In the genomic region with DNA sequence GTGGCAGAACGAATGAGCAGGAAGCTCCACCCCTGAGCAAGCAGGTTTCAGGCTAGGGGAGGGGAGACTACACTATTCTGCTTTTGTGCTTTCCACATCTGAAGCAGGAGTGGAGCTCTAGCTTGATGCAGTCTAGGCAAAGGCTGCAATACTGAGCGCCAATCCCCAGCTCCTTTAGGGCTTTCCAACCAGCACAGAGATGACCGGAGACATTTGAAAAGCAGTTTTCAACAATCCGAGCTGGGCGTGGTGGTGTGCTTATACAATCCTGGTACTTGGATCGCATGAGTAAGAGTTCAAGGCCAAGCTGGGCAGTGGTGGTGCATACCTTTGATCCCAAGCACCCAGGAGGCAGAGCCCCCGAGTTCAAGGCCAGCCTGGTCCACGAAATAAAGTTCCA, we compare ENCODE assay signal across 24 mouse cellular contexts. TPM values are rescaled to one million over a fixed set of nuclear protein-coding genes. Genes with fewer than 3 reads are reported as not detected.
DNase-seq lines count a peak whose midpoint lies in the region; ATAC-seq and TF ChIP-seq lines count a peak whose summit lies in the region.
"Had no signal": no experiment of that assay in that cellular context is flagged by ENCODE, and none has a peak within 500 bp of the region (broad histone marks: within the 10 kb centered on the region; RNA-seq: fewer than 3 reads in every experiment).

No protein-coding gene starts in this region.

- no peaks in the 10 kb centered on the region for H3K79me2 ChIP-seq in liver, adult 2 months (ENCODE audit: control insufficient read depth, insufficient read depth, low read length)

- no peak for ATAC-seq in liver, embryonic 11.5 days (replicated peaks; ENCODE audit: low FRiP score)
- no peak; the same call in 1 of the 2 replicates for ATAC-seq in intestine, embryonic 16.5 days
- no peak for ATAC-seq in midbrain, embryonic 11.5 days (ENCODE audit: low FRiP score)
- ATAC-seq: forebrain, postnatal 0 days had no signal

- TF ChIP-seq POLR2A in liver, adult 2 months (IDR thresholded peaks at IDR 0.05; ENCODE audit: extremely low read depth, insufficient read depth, low read length): no peak

- peaks cover 6% of the 10 kb centered on the region for H3K4me1 ChIP-seq in liver, adult 2 months (ENCODE audit: control insufficient read depth, insufficient read depth, low read length)
- peaks cover 11% of the 10 kb centered on the region for H3K4me1 ChIP-seq in liver, embryonic 11.5 days (replicated peaks; ENCODE audit: control insufficient read depth, insufficient read depth, low read length)
- H3K4me1 ChIP-seq in ES-E14 (ENCODE audit: control insufficient read depth in 2 of 2, insufficient read depth in 2 of 2, low read length in 2 of 2, poor library complexity in 1 of 2): peaks cover 3 to 14% of the 10 kb centered on the region in 2 experiments; a peak in 3 of 4 replicates
- peaks cover 25% of the 10 kb centered on the region for H3K4me1 ChIP-seq in intestine, embryonic 16.5 days (ENCODE audit: control insufficient read depth, insufficient read depth, low read length)
- H3K4me1 ChIP-seq in midbrain, embryonic 11.5 days (ENCODE audit: control insufficient read depth, insufficient read depth, low read length): 0 out of 2 replicates have a peak, but pooled peaks cover 2% of the 10 kb centered on the region
- H3K4me1 ChIP-seq: hindbrain, embryonic 13.5 days had no signal

- no peak overlapping the region for H3K9ac ChIP-seq in liver, adult 2 months (ENCODE audit: low read depth, low read length)
- no peak overlapping the region for H3K9ac ChIP-seq in liver, embryonic 11.5 days (ENCODE audit: low read depth, low read length)
- H3K9ac ChIP-seq in ES-E14 (ENCODE audit: insufficient read depth, low read depth, low read length, poor library complexity, severe bottlenecking): no peak overlapping the region
- H3K9ac ChIP-seq in intestine, embryonic 16.5 days (ENCODE audit: low read depth, low read length): no peak overlapping the region
- H3K9ac ChIP-seq in midbrain, embryonic 11.5 days (ENCODE audit: low read length): no peak overlapping the region
- H3K9ac ChIP-seq: embryonic facial prominence, embryonic 15.5 days; forebrain, postnatal 0 days; hindbrain, embryonic 13.5 days; liver, embryonic 15.5 days; midbrain, embryonic 12.5 days; neural tube, embryonic 15.5 days had no signal

- peak; percentile 61 for DNase-seq in liver, adult 2 months (ENCODE audit: extremely low read depth, low read depth, low spot score)
- no peak for DNase-seq in liver, embryonic 11.5 days (ENCODE audit: low spot score)
- DNase-seq in ES-E14 (ENCODE audit: low read depth, low spot score): peak; percentile 28
- no peak for DNase-seq in midbrain, embryonic 11.5 days (ENCODE audit: low spot score, missing footprints)
- DNase-seq in thymus, postnatal 36 days: no peak
- DNase-seq in right cerebral cortex, adult 18-20 months: no peak
- DNase-seq: adrenal gland, postnatal 10 days; cerebellum, adult 18-20 months; cerebellum, postnatal 36 days; embryo, embryonic 11 days; forebrain, postnatal 0 days; kidney, postnatal 36 days; right cerebral cortex, postnatal 14 days; spleen, adult 18-20 months; thymus, postnatal 25 days had no signal

- WGBS in liver, adult 2 months: 25% methylated on average over 8 of the region's 8 CpGs
- WGBS in liver, embryonic 11.5 days: 57% methylated on average over 8 of the region's 8 CpGs
- 48% methylated on average over 8 of the region's 8 CpGs for WGBS in intestine, embryonic 16.5 days
- WGBS in midbrain, embryonic 11.5 days: 59% methylated on average over 8 of the region's 8 CpGs

- H3K4me3 ChIP-seq in liver, adult 2 months (ENCODE audit: insufficient read depth, low read depth, low read length): no peak overlapping the region
- H3K4me3 ChIP-seq in liver, embryonic 11.5 days (ENCODE audit: low read depth, low read length): no peak overlapping the region
- peak overlapping the region in 1 of 2 experiments; percentile 2; a peak in 1 of 4 replicates for H3K4me3 ChIP-seq in ES-E14 (ENCODE audit: insufficient read depth in 1 of 2, low read depth in 1 of 2, low read length in 2 of 2, poor library complexity in 1 of 2, severe bottlenecking in 1 of 2)
- H3K4me3 ChIP-seq in intestine, embryonic 16.5 days (ENCODE audit: low read length): no peak overlapping the region
- no peak overlapping the region for H3K4me3 ChIP-seq in midbrain, embryonic 11.5 days (ENCODE audit: low read depth, low read length)
- H3K4me3 ChIP-seq: embryonic facial prominence, embryonic 15.5 days; hindbrain, embryonic 13.5 days; liver, embryonic 15.5 days; midbrain, embryonic 12.5 days; neural tube, embryonic 15.5 days had no signal

- no peaks in the 10 kb centered on the region for H3K27me3 ChIP-seq in liver, adult 2 months (ENCODE audit: control insufficient read depth, insufficient read depth, low read length)
- H3K27me3 ChIP-seq in liver, embryonic 11.5 days (replicated peaks; ENCODE audit: control insufficient read depth, insufficient read depth, low read length): no peaks in the 10 kb centered on the region
- H3K27me3 ChIP-seq in intestine, embryonic 16.5 days (replicated peaks; ENCODE audit: control insufficient read depth, insufficient read depth, low read length): no peaks in the 10 kb centered on the region
- no peaks in the 10 kb centered on the region for H3K27me3 ChIP-seq in midbrain, embryonic 11.5 days (ENCODE audit: control insufficient read depth, insufficient read depth, low read length)
- H3K27me3 ChIP-seq: embryonic facial prominence, embryonic 15.5 days; hindbrain, embryonic 13.5 days; midbrain, embryonic 12.5 days; neural tube, embryonic 15.5 days had no signal

- no peak overlapping the region for H3K27ac ChIP-seq in liver, adult 2 months (replicated peaks; ENCODE audit: insufficient read depth, low read depth, low read length)
- no peak overlapping the region for H3K27ac ChIP-seq in liver, embryonic 11.5 days (ENCODE audit: low read depth, low read length)
- peak overlapping the region; percentile 9; the same call in 1 of the 2 replicates for H3K27ac ChIP-seq in ES-E14 (ENCODE audit: insufficient read depth, low read depth, low read length, poor library complexity, severe bottlenecking)
- H3K27ac ChIP-seq in intestine, embryonic 16.5 days (ENCODE audit: low read length): peak overlapping the region; percentile 11
- no peak overlapping the region for H3K27ac ChIP-seq in midbrain, embryonic 11.5 days (ENCODE audit: low read depth, low read length)
- H3K27ac ChIP-seq: embryonic facial prominence, embryonic 15.5 days; hindbrain, embryonic 13.5 days; liver, embryonic 15.5 days; midbrain, embryonic 12.5 days; neural tube, embryonic 15.5 days had no signal

- no peaks in the 10 kb centered on the region for H3K9me3 ChIP-seq in liver, embryonic 11.5 days (ENCODE audit: control insufficient read depth, low read length)
- no peaks in the 10 kb centered on the region for H3K9me3 ChIP-seq in ES-E14 (ENCODE audit: control insufficient read depth, insufficient read depth, low read depth, low read length)
- H3K9me3 ChIP-seq in intestine, embryonic 16.5 days (ENCODE audit: control insufficient read depth, low read length): no peaks in the 10 kb centered on the region
- H3K9me3 ChIP-seq in midbrain, embryonic 11.5 days (ENCODE audit: control insufficient read depth, low read length): no peaks in the 10 kb centered on the region
- H3K9me3 ChIP-seq: embryonic facial prominence, embryonic 15.5 days; G1E; hindbrain, embryonic 13.5 days; liver, embryonic 15.5 days; midbrain, embryonic 12.5 days; neural tube, embryonic 15.5 days had no signal

- H3K36me3 ChIP-seq in liver, adult 2 months (ENCODE audit: control insufficient read depth, insufficient read depth, low read length): no peaks in the 10 kb centered on the region
- H3K36me3 ChIP-seq in liver, embryonic 11.5 days (ENCODE audit: control insufficient read depth, insufficient read depth, low read length): no peaks in the 10 kb centered on the region
- no peaks in the 10 kb centered on the region for H3K36me3 ChIP-seq in ES-E14 (ENCODE audit: control insufficient read depth, insufficient read depth, low read length, poor library complexity, severe bottlenecking)
- H3K36me3 ChIP-seq in intestine, embryonic 16.5 days (ENCODE audit: control insufficient read depth, insufficient read depth, low read length): no peaks in the 10 kb centered on the region
- no peaks in the 10 kb centered on the region for H3K36me3 ChIP-seq in midbrain, embryonic 11.5 days (ENCODE audit: control insufficient read depth, insufficient read depth, low read length)
- H3K36me3 ChIP-seq: embryonic facial prominence, embryonic 15.5 days; G1E; hindbrain, embryonic 13.5 days; liver, embryonic 15.5 days; midbrain, embryonic 12.5 days; neural tube, embryonic 15.5 days had no signal

- in situ Hi-C loops in ES-E14 (cut with MboI; ENCODE audit: low sequenced_read_pairs in 2 of 2, unreplicated experiment in 2 of 2): no loop called here

- no peak overlapping the region for H3K4me2 ChIP-seq in liver, embryonic 11.5 days
- no peak overlapping the region for H3K4me2 ChIP-seq in intestine, embryonic 16.5 days (ENCODE audit: low read depth, low read length)
- H3K4me2 ChIP-seq in midbrain, embryonic 11.5 days: no peak overlapping the region
- H3K4me2 ChIP-seq: hindbrain, embryonic 13.5 days; liver, embryonic 15.5 days; midbrain, embryonic 12.5 days; neural tube, embryonic 15.5 days had no signal

- TF ChIP-seq CTCF in liver, adult 2 months (IDR thresholded peaks at IDR 0.05; ENCODE audit: low read depth, low read length): no peak

RNA-seq across cellular contexts. Expression of a gene that starts 5.9 kb away (rescaled TPM):
- total RNA-seq in liver, adult 2 months (2014; rRNA removed): 0.55 and 0.74 TPM in 2 replicates
- polyA plus RNA-seq in liver, adult 2 months (2012; rRNA removed): 0.45 and 1.8 TPM in 2 replicates
- 0.52 and 1.3 TPM in 2 replicates for polyA plus RNA-seq in liver, embryonic 11.5 days (2014; fragmentation: Nextera tagmentation; extraction: Ambion mirVana)
- not detected in 2 replicates for total RNA-seq in ES-E14 (2012; rRNA removed)
- 7.5 and 12.6 TPM in 2 replicates for polyA plus RNA-seq in intestine, embryonic 16.5 days (2015; fragmentation: Nextera tagmentation; extraction: Ambion mirVana)
- polyA plus RNA-seq in midbrain, embryonic 11.5 days (2014; fragmentation: Nextera tagmentation; extraction: Ambion mirVana): 1.7 and 2.2 TPM in 2 replicates
- total RNA-seq: left cerebral cortex, adult 18-20 months; left cerebral cortex, postnatal 25 days had no signal
- polyA plus RNA-seq: G1E had no signal

RNA-seq across cellular contexts. Expression of a gene that starts 20.7 kb away (rescaled TPM):
- total RNA-seq in liver, adult 2 months (2014; rRNA removed): 51.5 and 58.5 TPM in 2 replicates
- 67.1 and 67.7 TPM in 2 replicates for polyA plus RNA-seq in liver, adult 2 months (2012; rRNA removed)
- 95.4 and 104 TPM in 2 replicates for polyA plus RNA-seq in liver, embryonic 11.5 days (2014; fragmentation: Nextera tagmentation; extraction: Ambion mirVana)
- 68.8 and 86.0 TPM in 2 replicates for total RNA-seq in ES-E14 (2012; rRNA removed)
- polyA plus RNA-seq in intestine, embryonic 16.5 days (2015; fragmentation: Nextera tagmentation; extraction: Ambion mirVana): 173 and 184 TPM in 2 replicates
- 92.7 and 104 TPM in 2 replicates for polyA plus RNA-seq in midbrain, embryonic 11.5 days (2014; fragmentation: Nextera tagmentation; extraction: Ambion mirVana)

RNA-seq across cellular contexts. Expression of a gene that starts 20.7 kb away (rescaled TPM):
- 0.28 and 0.34 TPM in 2 replicates for total RNA-seq in liver, adult 2 months (2014; rRNA removed)
- polyA plus RNA-seq in liver, adult 2 months (2012; rRNA removed): 0.13 and 0.61 TPM in 2 replicates
- 1.4 and 1.7 TPM in 2 replicates for polyA plus RNA-seq in liver, embryonic 11.5 days (2014; fragmentation: Nextera tagmentation; extraction: Ambion mirVana)
- 1.2 and 1.4 TPM in 2 replicates for total RNA-seq in ES-E14 (2012; rRNA removed)
- polyA plus RNA-seq in intestine, embryonic 16.5 days (2015; fragmentation: Nextera tagmentation; extraction: Ambion mirVana): 1.7 and 2.7 TPM in 2 replicates
- polyA plus RNA-seq in midbrain, embryonic 11.5 days (2014; fragmentation: Nextera tagmentation; extraction: Ambion mirVana): 5.9 and 6.0 TPM in 2 replicates

RNA-seq across cellular contexts. Expression of a gene that starts 32.7 kb away (rescaled TPM):
- 16.9 and 18.2 TPM in 2 replicates for total RNA-seq in liver, adult 2 months (2014; rRNA removed)
- polyA plus RNA-seq in liver, adult 2 months (2012; rRNA removed): 29.8 and 45.1 TPM in 2 replicates
- polyA plus RNA-seq in liver, embryonic 11.5 days (2014; fragmentation: Nextera tagmentation; extraction: Ambion mirVana): 22.8 and 25.0 TPM in 2 replicates
- 42.7 and 58.9 TPM in 2 replicates for total RNA-seq in ES-E14 (2012; rRNA removed)
- polyA plus RNA-seq in intestine, embryonic 16.5 days (2015; fragmentation: Nextera tagmentation; extraction: Ambion mirVana): 23.7 and 27.8 TPM in 2 replicates
- polyA plus RNA-seq in midbrain, embryonic 11.5 days (2014; fragmentation: Nextera tagmentation; extraction: Ambion mirVana): 30.9 and 34.3 TPM in 2 replicates

RNA-seq across cellular contexts. Expression of a gene that starts 33.8 kb away (rescaled TPM):
- 15.5 and 29.8 TPM in 2 replicates for total RNA-seq in liver, adult 2 months (2014; rRNA removed)
- polyA plus RNA-seq in liver, adult 2 months (2012; rRNA removed): 62.7 and 154 TPM in 2 replicates
- 4.6 and 5.6 TPM in 2 replicates for polyA plus RNA-seq in liver, embryonic 11.5 days (2014; fragmentation: Nextera tagmentation; extraction: Ambion mirVana)
- 3.1 and 3.3 TPM in 2 replicates for total RNA-seq in ES-E14 (2012; rRNA removed)
- 9.3 and 9.6 TPM in 2 replicates for polyA plus RNA-seq in intestine, embryonic 16.5 days (2015; fragmentation: Nextera tagmentation; extraction: Ambion mirVana)
- 2.9 and 3.2 TPM in 2 replicates for polyA plus RNA-seq in midbrain, embryonic 11.5 days (2014; fragmentation: Nextera tagmentation; extraction: Ambion mirVana)
- total RNA-seq: left cerebral cortex, postnatal 25 days had no signal
- polyA plus RNA-seq: G1E had no signal

Comparison
In these comparisons a context has a peak if more than half of its experiments do, and no peak if none do; other contexts are left out.
1. DNase-seq: peak in liver, adult 2 months (single experiment) and ES-E14 (single experiment); none in liver, embryonic 11.5 days (single experiment), midbrain, embryonic 11.5 days (single experiment), thymus, postnatal 36 days (0 of 2) and right cerebral cortex, adult 18-20 months (single experiment).
2. H3K27ac ChIP-seq: peak in ES-E14 (single experiment) and intestine, embryonic 16.5 days (single experiment); none in liver, adult 2 months (single experiment), liver, embryonic 11.5 days (single experiment) and midbrain, embryonic 11.5 days (single experiment).